Mouse (Mus musculus): ENCODE results near the gene Casq1. TPM values are rescaled to one million over a fixed set of nuclear protein-coding genes. Genes with fewer than 3 reads are reported as not detected.

Casq1 gene
- polyA plus RNA-seq, 1 experiment, result 73.1 TPM

- peaks cover 48% of the 10 kb centered on the region for H3K36me3 ChIP-seq (ENCODE audit: control insufficient read depth, insufficient read depth)
- no peaks in the 10 kb centered on the region for H3K79me2 ChIP-seq (ENCODE audit: control insufficient read depth, insufficient read depth)
- no peak for TF ChIP-seq TCF12 (IDR thresholded peaks at IDR 0.05; ENCODE audit: insufficient read depth, poor library complexity, severe bottlenecking)
- no peak for TF ChIP-seq USF1 (IDR thresholded peaks at IDR 0.05; ENCODE audit: low read depth)
- no peak for TF ChIP-seq SRF (IDR thresholded peaks at IDR 0.05; ENCODE audit: control insufficient read depth, insufficient read length, low read depth)
- TF ChIP-seq MYOD1 (IDR thresholded peaks at IDR 0.05; ENCODE audit: control insufficient read depth in 1 of 3, insufficient read length in 2 of 3, low read depth in 2 of 3), result no peak
- TF ChIP-seq CEBPB (IDR thresholded peaks at IDR 0.05; ENCODE audit: insufficient read depth, poor library complexity, severe bottlenecking), result no peak
- TF ChIP-seq POLR2A (IDR thresholded peaks at IDR 0.05; ENCODE audit: insufficient read length, low read depth), result no peak
- no peak for TF ChIP-seq E2F4 (IDR thresholded peaks at IDR 0.05; ENCODE audit: insufficient read depth)
- TF ChIP-seq MYOG (IDR thresholded peaks at IDR 0.05; ENCODE audit: control insufficient read depth in 1 of 3, insufficient read depth in 1 of 3, insufficient read length in 2 of 3, low read depth in 2 of 3), result no peak
- H3K27me3 ChIP-seq (ENCODE audit: control insufficient read depth, insufficient read depth, insufficient read length), result no peaks in the 10 kb centered on the region
- no peak overlapping the region for H3K4me2 ChIP-seq (ENCODE audit: low read depth)
- H3K4me3 ChIP-seq, result no peak overlapping the region
- no peak overlapping the region for H3ac ChIP-seq (ENCODE audit: control insufficient read depth, insufficient read length)
These were observed 36.6 kb downstream of the Casq1 start for GRCm38 (mm10) chr1:172183056-172183455.

- TF ChIP-seq CEBPB (IDR thresholded peaks at IDR 0.05; ENCODE audit: insufficient read depth, poor library complexity, severe bottlenecking), result no peak
- TF ChIP-seq TCF3 (IDR thresholded peaks at IDR 0.05; ENCODE audit: insufficient read length, low read depth), result no peak
- TF ChIP-seq POLR2A (IDR thresholded peaks at IDR 0.05; ENCODE audit: insufficient read length, low read depth), result no peak
- TF ChIP-seq MAX (IDR thresholded peaks at IDR 0.05; ENCODE audit: low read depth), result no peak
- TF ChIP-seq REST (IDR thresholded peaks at IDR 0.05; ENCODE audit: insufficient read depth, insufficient read length), result no peak
- TF ChIP-seq E2F4 (IDR thresholded peaks at IDR 0.05; ENCODE audit: insufficient read depth), result no peak
- TF ChIP-seq USF1 (IDR thresholded peaks at IDR 0.05; ENCODE audit: low read depth), result no peak
- TF ChIP-seq MYOG (IDR thresholded peaks at IDR 0.05; ENCODE audit: control insufficient read depth in 1 of 3, insufficient read depth in 1 of 3, insufficient read length in 2 of 3, low read depth in 2 of 3), result no peak
- TF ChIP-seq SRF (IDR thresholded peaks at IDR 0.05; ENCODE audit: control insufficient read depth, insufficient read length, low read depth), result no peak
- no peak for TF ChIP-seq TCF12 (IDR thresholded peaks at IDR 0.05; ENCODE audit: insufficient read depth, poor library complexity, severe bottlenecking)
- TF ChIP-seq MYOD1 (IDR thresholded peaks at IDR 0.05; ENCODE audit: control insufficient read depth in 1 of 3, insufficient read length in 2 of 3, low read depth in 2 of 3), result no peak
- TF ChIP-seq POLR2AphosphoS2 (IDR thresholded peaks at IDR 0.05; ENCODE audit: insufficient read length, low read depth), result no peak
- peaks cover 35% of the 10 kb centered on the region for H3K36me3 ChIP-seq (ENCODE audit: control insufficient read depth, insufficient read depth)
These were observed 37.9 kb downstream of the Casq1 start for GRCm38 (mm10) chr1:172181777-172182176.

GRCm38 (mm10) chr1:172180881-172181280 is 38.8 kb downstream of the Casq1 start:
- H3ac ChIP-seq (ENCODE audit: control insufficient read depth, insufficient read length), result no peak overlapping the region
- no peaks in the 10 kb centered on the region for H3K27me3 ChIP-seq (ENCODE audit: control insufficient read depth, insufficient read depth, insufficient read length)
- peaks cover 26% of the 10 kb centered on the region for H3K36me3 ChIP-seq (ENCODE audit: control insufficient read depth, insufficient read depth)
- TF ChIP-seq MYOD1 (IDR thresholded peaks at IDR 0.05; ENCODE audit: control insufficient read depth in 1 of 3, insufficient read length in 2 of 3, low read depth in 2 of 3) (no peak), SRF (IDR thresholded peaks at IDR 0.05; ENCODE audit: control insufficient read depth, insufficient read length, low read depth) (no peak), TCF12 (IDR thresholded peaks at IDR 0.05; ENCODE audit: insufficient read depth, poor library complexity, severe bottlenecking) (no peak), MAX (IDR thresholded peaks at IDR 0.05; ENCODE audit: low read depth) (no peak), POLR2A (IDR thresholded peaks at IDR 0.05; ENCODE audit: insufficient read length, low read depth) (no peak), CEBPB (IDR thresholded peaks at IDR 0.05; ENCODE audit: insufficient read depth, poor library complexity, severe bottlenecking) (no peak), REST (IDR thresholded peaks at IDR 0.05; ENCODE audit: insufficient read depth, insufficient read length) (no peak)
- H3K4me2 ChIP-seq (ENCODE audit: low read depth), result no peak overlapping the region
- H3K79me2 ChIP-seq (ENCODE audit: control insufficient read depth, insufficient read depth), result no peaks in the 10 kb centered on the region
- H3K4me3 ChIP-seq, result no peak overlapping the region

More at GRCm38 (mm10) chr1:172181777-172182176, 37.9 kb downstream of the Casq1 start:
- Histone ChIP-seq H3K27me3 (ENCODE audit: control insufficient read depth, insufficient read depth, insufficient read length) (no peaks in the 10 kb centered on the region), H3ac (ENCODE audit: control insufficient read depth, insufficient read length) (no peak overlapping the region), H3K79me2 (ENCODE audit: control insufficient read depth, insufficient read depth) (no peaks in the 10 kb centered on the region), H3K4me2 (ENCODE audit: low read depth) (no peak overlapping the region), H3K4me3 (no peak overlapping the region)

- Histone ChIP-seq H3K36me3 (ENCODE audit: control insufficient read depth, insufficient read depth) (peaks cover 31% of the 10 kb centered on the region), H3K4me3 (no peak overlapping the region), H3K79me2 (ENCODE audit: control insufficient read depth, insufficient read depth) (no peaks in the 10 kb centered on the region), H3ac (ENCODE audit: control insufficient read depth, insufficient read length) (no peak overlapping the region), H3K4me2 (ENCODE audit: low read depth) (no peak overlapping the region), H3K27me3 (ENCODE audit: control insufficient read depth, insufficient read depth, insufficient read length) (no peaks in the 10 kb centered on the region)
- no peak for TF ChIP-seq REST (IDR thresholded peaks at IDR 0.05; ENCODE audit: insufficient read depth, insufficient read length)
- TF ChIP-seq POLR2AphosphoS2 (IDR thresholded peaks at IDR 0.05; ENCODE audit: insufficient read length, low read depth), result no peak
- TF ChIP-seq TCF12 (IDR thresholded peaks at IDR 0.05; ENCODE audit: insufficient read depth, poor library complexity, severe bottlenecking), result no peak
- TF ChIP-seq MYOG (IDR thresholded peaks at IDR 0.05; ENCODE audit: control insufficient read depth in 1 of 3, insufficient read depth in 1 of 3, insufficient read length in 2 of 3, low read depth in 2 of 3), result no peak
- TF ChIP-seq USF1 (IDR thresholded peaks at IDR 0.05; ENCODE audit: low read depth), result no peak
- TF ChIP-seq MYOD1 (IDR thresholded peaks at IDR 0.05; ENCODE audit: control insufficient read depth in 1 of 3, insufficient read length in 2 of 3, low read depth in 2 of 3), result no peak
- TF ChIP-seq CEBPB (IDR thresholded peaks at IDR 0.05; ENCODE audit: insufficient read depth, poor library complexity, severe bottlenecking), result no peak
These were observed 40.6 kb downstream of the Casq1 start for GRCm38 (mm10) chr1:172179102-172179501.

- Histone ChIP-seq H3K36me3 (ENCODE audit: control insufficient read depth, insufficient read depth) (peaks cover 39% of the 10 kb centered on the region), H3K27me3 (ENCODE audit: control insufficient read depth, insufficient read depth, insufficient read length) (no peaks in the 10 kb centered on the region), H3ac (ENCODE audit: control insufficient read depth, insufficient read length) (no peak overlapping the region), H3K4me3 (no peak overlapping the region), H3K4me2 (ENCODE audit: low read depth) (no peak overlapping the region), H3K79me2 (ENCODE audit: control insufficient read depth, insufficient read depth) (no peaks in the 10 kb centered on the region)
- TF ChIP-seq MAX (IDR thresholded peaks at IDR 0.05; ENCODE audit: low read depth), result no peak
- TF ChIP-seq SRF (IDR thresholded peaks at IDR 0.05; ENCODE audit: control insufficient read depth, insufficient read length, low read depth), result no peak
- no peak for TF ChIP-seq POLR2AphosphoS2 (IDR thresholded peaks at IDR 0.05; ENCODE audit: insufficient read length, low read depth)
- no peak for TF ChIP-seq MYOG (IDR thresholded peaks at IDR 0.05; ENCODE audit: control insufficient read depth in 1 of 3, insufficient read depth in 1 of 3, insufficient read length in 2 of 3, low read depth in 2 of 3)
- no peak for TF ChIP-seq POLR2A (IDR thresholded peaks at IDR 0.05; ENCODE audit: insufficient read length, low read depth)
- no peak for TF ChIP-seq MYOD1 (IDR thresholded peaks at IDR 0.05; ENCODE audit: control insufficient read depth in 1 of 3, insufficient read length in 2 of 3, low read depth in 2 of 3)
- TF ChIP-seq E2F4 (IDR thresholded peaks at IDR 0.05; ENCODE audit: insufficient read depth), result no peak
These were observed 41.9 kb downstream of the Casq1 start for GRCm38 (mm10) chr1:172177791-172178190.
